Mouse (Mus musculus): Measurements from ENCODE around the gene Dennd4a.

GRCm38 (mm10) chr9:64793794-64794193 lies 17.3 kb upstream of the Dennd4a start:
- no peak for TF ChIP-seq POLR2A (IDR thresholded peaks at IDR 0.05; ENCODE audit: borderline replicate concordance, control insufficient read depth, low read depth, low read length)
- TF ChIP-seq CTCF (IDR thresholded peaks at IDR 0.05; ENCODE audit: control insufficient read depth, insufficient read depth, low read length), result no peak

Data from bone marrow, adult 2 months (tissue).